Mouse (Mus musculus): ENCODE measurements around the gene Ucma.

Gene Ucma

DNA sequence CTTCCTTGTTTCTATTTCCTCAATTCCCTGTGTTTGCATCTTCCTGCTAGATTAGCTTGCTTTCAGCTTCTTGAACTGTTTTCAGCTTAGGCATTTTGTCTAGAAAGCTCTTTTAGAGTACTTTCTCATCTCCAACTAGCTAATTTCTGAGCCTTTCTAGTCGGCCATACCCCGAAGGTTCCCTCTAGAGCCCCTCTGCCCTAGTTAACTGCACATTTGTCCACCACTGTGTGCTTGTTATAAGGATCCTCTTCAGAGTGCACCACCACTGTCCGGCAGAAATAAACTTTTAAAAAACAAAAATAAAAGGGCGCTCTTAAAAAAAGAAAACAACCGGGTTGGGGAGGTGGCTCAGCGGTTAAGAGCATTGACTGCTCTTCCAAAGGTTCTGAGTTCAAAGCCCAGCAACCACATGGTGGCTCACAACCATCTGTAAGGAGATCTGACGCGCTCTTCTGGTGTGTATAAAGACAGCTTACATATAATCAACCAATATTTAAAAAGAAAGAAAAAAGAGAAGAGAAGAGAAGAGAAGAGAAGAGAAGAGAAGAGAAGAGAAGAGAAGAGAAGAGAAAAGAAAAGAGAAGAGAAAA, 36.1 kb downstream of the Ucma start:
- DNase-seq: no peak

GRCm38 (mm10) chr2:5012491-5013324, 36.8 kb downstream of the Ucma start, which contains the start of gene Mcm10:
Mcm10 (minus strand) TSS chr2:5012791.
- DNase-seq: peak; percentile 98

GRCm38 (mm10) chr2:5014616-5015015, 38.7 kb downstream of the Ucma start:
- DNase-seq: no peak

DNA sequence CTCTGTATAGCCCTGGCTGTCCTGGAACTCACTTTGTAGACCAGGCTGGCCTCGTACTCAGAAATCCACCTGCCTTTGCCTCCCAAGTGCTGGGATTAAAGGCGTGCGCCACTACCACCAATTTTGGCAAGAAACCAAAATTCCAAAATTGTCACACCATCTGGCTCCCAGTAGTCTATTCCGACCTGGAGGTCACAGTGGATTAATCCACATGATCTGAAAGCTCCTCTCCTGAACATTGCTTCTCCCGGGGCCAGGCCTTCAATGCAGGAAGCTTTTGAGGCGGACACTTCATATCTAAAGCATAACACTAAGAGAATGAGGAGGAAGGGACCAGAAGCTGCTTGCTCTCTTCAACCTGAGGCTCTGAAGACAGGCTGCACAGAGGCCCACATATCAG, 39.6 kb downstream of the Ucma start:
- no peak for DNase-seq

GRCm38 (mm10) chr2:5016922-5017321, 41.0 kb downstream of the Ucma start:
- DNase-seq: no peak

GRCm38 (mm10) chr2:5019708-5020107, 43.8 kb downstream of the Ucma start:
- DNase-seq: no peak

GRCm38 (mm10) chr2:5023275-5023674, 47.4 kb downstream of the Ucma start:
- DNase-seq: no peak

DNA sequence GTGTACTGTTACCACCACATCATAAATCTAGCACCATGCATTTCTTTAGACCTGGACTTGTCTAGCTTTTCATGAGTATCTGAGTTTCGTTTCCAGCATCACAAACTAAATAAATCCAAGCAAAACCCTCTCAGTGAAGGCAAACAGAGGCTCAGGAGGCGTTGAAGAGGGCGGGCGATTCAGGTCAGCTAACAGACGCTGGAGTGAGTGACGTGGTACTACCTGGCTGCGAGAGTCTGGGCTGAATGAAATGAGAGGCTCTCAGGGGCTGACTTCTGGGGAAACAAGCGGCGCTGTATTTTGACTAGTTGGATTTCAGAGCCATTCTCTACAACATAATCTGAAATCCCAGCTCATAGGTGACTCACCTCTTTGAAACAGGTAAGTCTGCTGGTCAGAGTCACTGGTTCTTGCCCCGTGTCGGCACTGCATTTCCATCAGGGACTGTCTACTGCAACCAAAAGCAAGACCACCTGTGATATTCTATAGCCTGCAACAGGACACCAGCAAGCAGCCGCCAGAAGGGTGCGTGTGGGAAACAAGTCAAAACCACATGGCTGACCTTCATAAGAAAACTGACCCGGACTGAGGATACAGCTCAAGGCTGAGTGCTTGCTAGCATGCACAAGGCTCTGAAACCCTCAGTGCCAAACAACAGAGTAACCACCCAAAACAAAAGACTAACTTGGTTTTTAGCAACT, 47.9 kb downstream of the Ucma start:
- DNase-seq: no peak

DNA sequence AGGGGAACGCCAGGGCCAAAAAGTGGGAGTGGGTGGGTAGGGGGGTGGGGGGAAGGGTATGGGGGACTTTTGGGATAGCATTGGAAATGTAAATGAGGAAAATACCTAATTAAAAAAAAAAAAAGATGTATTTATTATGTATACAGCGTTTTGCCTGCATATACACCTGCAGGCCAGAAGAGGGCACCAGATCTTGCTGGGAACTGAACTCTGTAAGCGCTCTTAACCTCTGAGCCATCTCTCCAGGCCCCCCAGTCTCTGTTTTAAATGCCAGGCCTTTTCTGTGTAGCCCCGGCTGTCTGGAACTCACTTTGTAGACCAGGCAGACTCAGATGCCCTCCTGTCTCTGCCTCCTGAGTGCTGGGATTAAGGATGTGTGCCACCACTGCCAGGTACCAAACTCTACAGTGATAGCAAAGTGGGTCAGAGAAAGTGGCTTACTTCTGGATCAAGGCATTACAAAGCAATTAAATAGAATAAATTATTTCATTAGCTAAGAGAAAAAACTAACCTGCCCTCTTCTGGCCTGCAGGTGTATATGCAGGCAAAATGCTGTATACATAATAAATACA, 49.3 kb downstream of the Ucma start:
- DNase-seq: no peak

DNA sequence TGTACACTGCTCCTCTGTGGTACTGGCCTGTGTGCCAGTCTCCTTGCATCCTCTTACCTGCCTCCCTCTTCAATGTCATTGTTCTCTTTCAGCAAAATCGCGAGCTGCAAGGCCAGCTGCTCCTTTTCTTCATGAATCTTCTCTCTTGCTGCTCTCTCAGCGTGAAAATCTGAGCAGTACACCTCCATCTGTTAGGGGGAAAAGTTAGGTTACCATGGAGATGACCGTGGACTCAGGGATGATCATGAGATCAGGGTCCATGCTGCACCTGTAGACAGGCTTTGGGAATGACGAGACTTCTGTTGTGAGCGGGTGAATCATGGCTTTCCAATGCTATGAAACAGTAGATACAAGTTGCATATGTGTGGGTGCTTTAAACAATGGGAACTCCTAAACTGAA, 51.1 kb downstream of the Ucma start:
- DNase-seq: no peak

- no peak for DNase-seq
Observed at GRCm38 (mm10) chr2:5028047-5028446, 52.1 kb downstream of the Ucma start.

GRCm38 (mm10) chr2:5029808-5030207, 53.9 kb downstream of the Ucma start:
- DNase-seq: no peak

DNA sequence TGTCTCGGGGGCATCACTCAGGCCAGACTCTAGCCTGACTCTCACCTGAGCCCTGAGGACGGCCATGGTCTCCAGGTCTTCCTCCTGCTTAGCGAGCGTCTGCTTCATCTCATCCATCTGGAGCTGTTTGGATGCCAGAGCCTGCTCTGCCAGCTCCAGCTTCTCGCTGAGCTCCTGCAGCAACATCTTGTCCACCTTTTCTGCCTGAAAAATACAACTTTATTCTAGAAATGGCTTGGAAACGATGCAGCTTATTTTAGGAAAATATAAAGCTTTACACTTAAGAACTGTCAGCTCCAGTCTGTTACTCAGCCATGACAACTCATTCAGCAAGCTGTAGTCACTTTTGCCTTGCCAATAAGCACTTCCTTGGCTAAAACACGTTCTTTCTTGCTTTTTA, 55.3 kb downstream of the Ucma start:
- DNase-seq: no peak

GRCm38 (mm10) chr2:5032665-5033064, 56.7 kb downstream of the Ucma start:
- DNase-seq: no peak

DNA sequence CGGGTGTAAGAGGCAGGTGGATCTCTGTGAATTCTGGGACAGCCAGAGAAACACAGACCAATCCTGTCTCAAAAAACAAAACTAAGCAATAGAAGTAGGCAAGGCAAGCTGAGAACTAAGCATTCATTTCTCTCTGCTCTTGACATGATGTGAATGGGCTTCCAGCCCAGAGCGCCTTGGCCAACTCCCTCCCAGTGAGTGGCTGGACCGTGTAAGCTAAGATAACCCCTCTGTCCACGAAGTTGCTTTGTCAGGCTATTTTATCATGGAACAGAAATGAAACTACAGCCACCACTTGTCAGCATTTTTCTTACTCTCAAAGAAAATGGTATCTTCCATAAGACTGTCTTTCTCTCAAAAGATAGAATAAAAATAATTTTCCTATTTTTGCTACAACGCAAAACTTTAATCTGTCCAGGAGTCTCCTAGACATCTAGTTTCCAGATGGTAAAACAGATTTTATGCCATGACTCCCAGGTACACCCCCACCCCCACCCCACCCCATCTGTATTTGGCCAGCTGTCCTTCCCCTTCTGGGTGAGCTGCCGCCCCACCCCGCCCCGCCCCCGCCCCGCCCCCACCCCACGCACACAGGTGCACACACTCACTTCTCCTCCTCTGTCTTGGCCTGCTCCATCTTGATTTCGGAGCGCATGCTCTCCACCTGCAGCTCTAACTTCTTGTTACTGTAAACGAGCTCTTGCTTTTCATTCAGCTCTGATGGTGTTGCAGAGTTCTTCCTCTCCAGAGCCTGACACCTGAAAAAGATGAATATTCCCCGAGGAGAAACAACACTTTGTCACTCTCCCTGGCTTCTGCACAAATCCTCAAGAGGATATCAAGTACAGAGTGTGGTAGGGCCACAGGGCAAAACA, 57.9 kb downstream of the Ucma start:
- DNase-seq: no peak

- DNase-seq: no peak
Observed at GRCm38 (mm10) chr2:5034801-5035200, 58.9 kb downstream of the Ucma start.

DNA sequence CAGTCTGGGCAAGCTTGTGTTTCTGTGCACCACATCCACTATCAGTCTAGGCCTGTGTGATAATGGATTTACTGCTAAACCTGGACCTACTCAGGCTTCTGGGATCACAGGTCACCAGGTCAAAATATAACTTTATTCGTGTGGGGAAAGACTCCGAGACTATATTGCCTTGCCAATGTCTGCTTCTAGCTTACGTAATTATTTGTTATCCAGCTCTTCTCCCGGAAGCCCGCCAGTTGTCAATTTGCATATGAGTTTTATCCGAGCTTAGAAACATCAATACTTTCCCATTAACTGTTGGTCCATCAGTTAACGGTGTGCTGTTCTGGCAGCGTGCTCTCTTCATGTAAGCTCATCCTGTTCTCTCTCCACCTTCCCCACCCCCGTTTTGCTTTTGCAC, 59.3 kb downstream of the Ucma start:
- no peak for DNase-seq
